10 mouse cellular contexts compared by ENCODE assay signal in the genomic region with DNA sequence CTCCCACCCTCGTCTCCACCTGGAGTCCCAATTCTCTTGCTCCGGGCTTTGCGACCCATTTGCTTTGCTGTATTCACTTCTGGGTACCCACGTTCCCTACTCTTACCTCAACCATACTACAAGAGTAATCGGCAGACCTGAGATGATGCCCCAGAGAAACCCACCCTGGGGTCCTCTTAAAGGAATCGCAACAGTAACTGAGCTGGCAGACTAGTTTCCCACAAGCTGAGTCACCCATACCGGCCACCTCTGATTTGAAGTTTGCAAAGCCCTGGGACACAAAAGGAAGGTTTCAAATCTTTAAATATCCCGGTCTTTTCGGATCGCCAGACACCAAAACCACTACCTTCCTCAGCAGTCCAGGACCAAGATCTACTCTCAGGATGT. TPM values are rescaled to one million over a fixed set of nuclear protein-coding genes. Genes with fewer than 3 reads are reported as not detected.
DNase-seq lines count a peak whose midpoint lies in the region; ATAC-seq lines count a peak whose summit lies in the region.
"Had no signal": no experiment of that assay in that cellular context is flagged by ENCODE, and none has a peak within 500 bp of the region (broad histone marks: within the 10 kb centered on the region; RNA-seq: fewer than 3 reads in every experiment).

No protein-coding gene starts in this region.

- H3K4me2 ChIP-seq in heart, embryonic 13.5 days = peak overlapping the region; percentile 79
- H3K4me2 ChIP-seq in embryonic facial prominence, embryonic 11.5 days (ENCODE audit: low read depth, low read length) = peak overlapping the region; percentile 52
- peak overlapping the region; percentile 63 for H3K4me2 ChIP-seq in hindbrain, embryonic 16.5 days (ENCODE audit: low read length)
- peak overlapping the region; percentile 53 for H3K4me2 ChIP-seq in midbrain, embryonic 15.5 days

- no peak overlapping the region for H3K27ac ChIP-seq in heart, embryonic 13.5 days (replicated peaks)
- H3K27ac ChIP-seq in embryonic facial prominence, embryonic 11.5 days (replicated peaks; ENCODE audit: low read depth, low read length) = no peak overlapping the region
- H3K27ac ChIP-seq in hindbrain, embryonic 16.5 days (ENCODE audit: low read depth, low read length) = no peak overlapping the region
- no peak overlapping the region for H3K27ac ChIP-seq in midbrain, embryonic 15.5 days
- H3K27ac ChIP-seq: layer of hippocampus, adult 2 months had no signal

- no peak for ATAC-seq in heart, embryonic 13.5 days (ENCODE audit: extremely low read depth, insufficient number of reproducible peaks, low FRiP score, low TSS enrichment)
- no peak for ATAC-seq in embryonic facial prominence, embryonic 11.5 days (replicated peaks; ENCODE audit: insufficient number of reproducible peaks, low FRiP score, low TSS enrichment, low read depth)
- ATAC-seq in hindbrain, embryonic 16.5 days = no peak
- no peak for ATAC-seq in midbrain, embryonic 15.5 days (replicated peaks)
- no peak for ATAC-seq in monocyte, adult 5-6 weeks (replicated peaks; ENCODE audit: insufficient number of reproducible peaks, low FRiP score, low TSS enrichment, poor library complexity, severe bottlenecking)

- H3K36me3 ChIP-seq in heart, embryonic 13.5 days = no peaks in the 10 kb centered on the region
- H3K36me3 ChIP-seq in embryonic facial prominence, embryonic 11.5 days (replicated peaks; ENCODE audit: control insufficient read depth, insufficient read depth, low read depth, low read length) = no peaks in the 10 kb centered on the region
- H3K36me3 ChIP-seq in hindbrain, embryonic 16.5 days (ENCODE audit: control insufficient read depth, insufficient read depth, low read length) = no peaks in the 10 kb centered on the region
- no peaks in the 10 kb centered on the region for H3K36me3 ChIP-seq in midbrain, embryonic 15.5 days (replicated peaks)

- WGBS in heart, embryonic 13.5 days = 2% methylated on average over 10 of the region's 10 CpGs
- under 1% methylated on average over 10 of the region's 10 CpGs for WGBS in embryonic facial prominence, embryonic 11.5 days
- 2% methylated on average over 10 of the region's 10 CpGs for WGBS in hindbrain, embryonic 16.5 days
- under 1% methylated on average over 10 of the region's 10 CpGs for WGBS in midbrain, embryonic 15.5 days

- DNase-seq in heart, adult 18-20 months = no peak
- no peak for DNase-seq in embryonic facial prominence, embryonic 11.5 days (ENCODE audit: low spot score)
- DNase-seq in urinary bladder, postnatal 36 days (ENCODE audit: low spot score in 2 of 2) = no peak
- no peak for DNase-seq in cerebellum, adult 11 months
- DNase-seq: B cell, adult 2 months had no signal

- peaks cover 94% of the 10 kb centered on the region for H3K27me3 ChIP-seq in heart, embryonic 13.5 days (replicated peaks)
- peaks cover 78% of the 10 kb centered on the region for H3K27me3 ChIP-seq in embryonic facial prominence, embryonic 11.5 days (ENCODE audit: control insufficient read depth, insufficient read depth, low read length)
- H3K27me3 ChIP-seq in hindbrain, embryonic 16.5 days (replicated peaks; ENCODE audit: control insufficient read depth, insufficient read depth, low read length) = peaks cover 78% of the 10 kb centered on the region
- H3K27me3 ChIP-seq in midbrain, embryonic 15.5 days (replicated peaks) = peaks cover 90% of the 10 kb centered on the region

- peak overlapping the region; percentile 50; the same call in 1 of the 2 replicates for H3K9ac ChIP-seq in heart, embryonic 13.5 days
- H3K9ac ChIP-seq in embryonic facial prominence, embryonic 11.5 days (replicated peaks; ENCODE audit: low read length) = no peak overlapping the region; the same call in 1 of the 2 replicates
- peak overlapping the region; percentile 15; the same call in 1 of the 2 replicates for H3K9ac ChIP-seq in hindbrain, embryonic 16.5 days (ENCODE audit: low read depth, low read length)
- H3K9ac ChIP-seq in midbrain, embryonic 15.5 days = no peak overlapping the region

- peak overlapping the region; percentile 52 for H3K4me3 ChIP-seq in heart, embryonic 13.5 days
- peak overlapping the region; percentile 33 for H3K4me3 ChIP-seq in embryonic facial prominence, embryonic 11.5 days (ENCODE audit: low read depth, low read length)
- peak overlapping the region; percentile 39 for H3K4me3 ChIP-seq in hindbrain, embryonic 16.5 days (ENCODE audit: low read length)
- H3K4me3 ChIP-seq in midbrain, embryonic 15.5 days = peak overlapping the region; percentile 30

- H3K9me3 ChIP-seq in heart, embryonic 13.5 days = no peaks in the 10 kb centered on the region
- H3K9me3 ChIP-seq in embryonic facial prominence, embryonic 11.5 days (replicated peaks; ENCODE audit: control insufficient read depth, low read length) = no peaks in the 10 kb centered on the region
- no peaks in the 10 kb centered on the region for H3K9me3 ChIP-seq in hindbrain, embryonic 16.5 days (ENCODE audit: control insufficient read depth, low read length)
- H3K9me3 ChIP-seq in midbrain, embryonic 15.5 days = no peaks in the 10 kb centered on the region

- peaks cover 31% of the 10 kb centered on the region for H3K4me1 ChIP-seq in heart, embryonic 13.5 days
- peaks cover 3% of the 10 kb centered on the region for H3K4me1 ChIP-seq in embryonic facial prominence, embryonic 11.5 days (ENCODE audit: control insufficient read depth, insufficient read depth, low read length)
- H3K4me1 ChIP-seq in hindbrain, embryonic 16.5 days (ENCODE audit: control insufficient read depth, insufficient read depth, low read depth, low read length) = peaks cover 13% of the 10 kb centered on the region
- peaks cover 20% of the 10 kb centered on the region for H3K4me1 ChIP-seq in midbrain, embryonic 15.5 days

RNA-seq across cellular contexts. Expression of a gene that starts 0.7 kb away (rescaled TPM):
- 0.15 TPM in 2 replicates for polyA plus RNA-seq in heart, embryonic 13.5 days (2015; fragmentation: Nextera tagmentation; extraction: Ambion mirVana)
- not detected for total RNA-seq in heart, adult 18-20 months (2021)
- polyA plus RNA-seq in embryonic facial prominence, embryonic 11.5 days (2014; fragmentation: Nextera tagmentation; extraction: Ambion mirVana) = 0.49 TPM in 1 of 2 replicates, not detected in the other
- polyA plus RNA-seq in hindbrain, embryonic 16.5 days (2015; fragmentation: Nextera tagmentation; extraction: Ambion mirVana) = not detected in 2 replicates
- 0.23 TPM in 1 of 2 replicates, not detected in the other for polyA plus RNA-seq in midbrain, embryonic 15.5 days (2015; fragmentation: Nextera tagmentation; extraction: Ambion mirVana)
- total RNA-seq in monocyte, adult 5-6 weeks (2017) = not detected in 3 replicates
- total RNA-seq: layer of hippocampus, adult 2 months had no signal

Comparison
In these comparisons a context has a peak if more than half of its experiments do, and no peak if none do; other contexts are left out.
1. H3K9ac ChIP-seq: peak in heart, embryonic 13.5 days (single experiment) and hindbrain, embryonic 16.5 days (single experiment); none in embryonic facial prominence, embryonic 11.5 days (single experiment) and midbrain, embryonic 15.5 days (single experiment).
2. Peak in every context shown above with its lines, with median percentiles within 50 percentile points of each other: H3K4me2 ChIP-seq and H3K4me3 ChIP-seq.